Mouse (Mus musculus) heart, embryonic 12.5 days (tissue): ENCODE results near the gene Borcs6. TPM values are rescaled to one million over a fixed set of nuclear protein-coding genes. Genes with fewer than 3 reads are reported as not detected.

Experiments used
- ATAC-seq: fragments of 200-750 bp; cut with Nextera tagmentation; 2 replicates; pipeline ENCODE4 v1.8.0; 2017; ENCODE audit warnings: moderate TSS enrichment, moderate library complexity; ENCODE audit not compliant: insufficient number of reproducible peaks, low FRiP score
- H3K27ac ChIP-seq: fragments of 300-500 bp; sonication (generic); 2 replicates; pipeline ENCODE4 v1.5.1; 2016; ENCODE audit warnings: mild to moderate bottlenecking, moderate library complexity; ENCODE audit not compliant: poor library complexity, severe bottlenecking
- H3K27me3 ChIP-seq: fragments of 300-500 bp; sonication (generic); replicated peaks from 2 replicates; pipeline ENCODE4 v1.6.1; 2016; ENCODE audit warnings: mild to moderate bottlenecking, moderate library complexity
- H3K36me3 ChIP-seq: fragments of 300-500 bp; sonication (generic); 2 replicates; pipeline ENCODE4 v1.6.1; 2016; ENCODE audit warnings: mild to moderate bottlenecking, moderate library complexity
- H3K4me1 ChIP-seq: fragments of 300-500 bp; sonication (generic); replicated peaks from 2 replicates; pipeline ENCODE4 v1.6.1; 2016; ENCODE audit warnings: mild to moderate bottlenecking
- H3K4me2 ChIP-seq: fragments of 300-500 bp; sonication (generic); 2 replicates; pipeline ENCODE4 v1.6.1; 2016; ENCODE audit warnings: mild to moderate bottlenecking, moderate library complexity
- H3K4me3 ChIP-seq: fragments of 300-500 bp; sonication (generic); 2 replicates; pipeline ENCODE4 v1.5.1; 2016; ENCODE audit warnings: mild to moderate bottlenecking
- H3K9ac ChIP-seq: fragments of 300-500 bp; sonication (generic); 2 replicates; pipeline ENCODE4 v1.6.1; 2016; ENCODE audit warnings: mild to moderate bottlenecking, moderate library complexity
- H3K9me3 ChIP-seq: fragments of 300-500 bp; sonication (generic); replicated peaks from 2 replicates; pipeline ENCODE4 v1.6.1; 2016; ENCODE audit warnings: mild to moderate bottlenecking, moderate library complexity
- WGBS: fragments of 180-500 bp; shearing (Covaris S2); methylation state at CpG from one replicate; pipeline ENCODE4 v1.1.7; 2016; 5-methylcytosine and 5-hydroxymethylcytosine counted together
- polyA plus RNA-seq: library from polyadenylated mRNA; unstranded; fragments of >200 nt; fragmentation: Nextera tagmentation; extraction: Ambion mirVana; gene quantifications from 2 replicates; pipeline ENCODE4 v1.2.1, GENCODE M21; 2016

Borcs6 gene
- polyA plus RNA-seq, 1 experiment from 2014 or later = 10.7 TPM

GRCm38 (mm10) chr11:69062761-69063224, 3.3 kb downstream of the Borcs6 start:
- H3K4me2 ChIP-seq = peak overlapping the region; percentile 77
- H3K36me3 ChIP-seq = no peaks in the 10 kb centered on the region
- H3K27me3 ChIP-seq = no peaks in the 10 kb centered on the region
- no peaks in the 10 kb centered on the region for H3K9me3 ChIP-seq
- peak; percentile 62 for ATAC-seq
- under 1% methylated on average over 19 of the region's 19 CpGs for WGBS
- peaks cover 41% of the 10 kb centered on the region for H3K4me1 ChIP-seq
- H3K9ac ChIP-seq = no peak overlapping the region; the same call in 1 of the 2 replicates
- H3K27ac ChIP-seq = peak overlapping the region; percentile 74
- H3K4me3 ChIP-seq = peak overlapping the region; percentile 70

GRCm38 (mm10) chr11:69063413-69064201, 4.1 kb downstream of the Borcs6 start:
- peak overlapping the region; percentile 86 for H3K27ac ChIP-seq
- no peaks in the 10 kb centered on the region for H3K36me3 ChIP-seq
- no peaks in the 10 kb centered on the region for H3K27me3 ChIP-seq
- peaks cover 38% of the 10 kb centered on the region for H3K4me1 ChIP-seq
- WGBS = under 1% methylated on average over 31 of the region's 31 CpGs
- peak overlapping the region; percentile 70 for H3K4me3 ChIP-seq
- H3K9ac ChIP-seq = peak overlapping the region; percentile 75
- no peaks in the 10 kb centered on the region for H3K9me3 ChIP-seq
- peak; percentile 56; the same call in 1 of the 2 replicates for ATAC-seq
- peak overlapping the region; percentile 77 for H3K4me2 ChIP-seq

GRCm38 (mm10) chr11:69064259-69065133, 5.0 kb downstream of the Borcs6 start:
- peak overlapping the region; percentile 75 for H3K9ac ChIP-seq
- H3K4me1 ChIP-seq = peaks cover 38% of the 10 kb centered on the region
- peak overlapping the region; percentile 77 for H3K4me2 ChIP-seq
- WGBS = 57% methylated on average over 9 of the region's 9 CpGs
- no peaks in the 10 kb centered on the region for H3K27me3 ChIP-seq
- H3K4me3 ChIP-seq = peak overlapping the region; percentile 70
- H3K9me3 ChIP-seq = no peaks in the 10 kb centered on the region
- ATAC-seq = no peak
- H3K27ac ChIP-seq = peak overlapping the region; percentile 86
- no peaks in the 10 kb centered on the region for H3K36me3 ChIP-seq

GRCm38 (mm10) chr11:69065394-69065925, 5.9 kb downstream of the Borcs6 start:
- Histone ChIP-seq H3K4me2 (0 out of 2 replicates have a peak overlapping the region, but pooled peaks have one; percentile 93), H3K9ac (no peak overlapping the region), H3K27me3 (no peaks in the 10 kb centered on the region), H3K4me3 (no peak overlapping the region), H3K4me1 (peaks cover 41% of the 10 kb centered on the region), H3K27ac (no peak overlapping the region), H3K9me3 (no peaks in the 10 kb centered on the region), H3K36me3 (no peaks in the 10 kb centered on the region)
- WGBS = 63% methylated on average over 3 of the region's 3 CpGs
- ATAC-seq = no peak

GRCm38 (mm10) chr11:69066163-69066861, 6.8 kb downstream of the Borcs6 start:
- 2% methylated on average over 29 of the region's 29 CpGs for WGBS
- H3K27ac ChIP-seq = no peak overlapping the region

GRCm38 (mm10) chr11:69066956-69067355, 7.4 kb downstream of the Borcs6 start:
- no peaks in the 10 kb centered on the region for H3K9me3 ChIP-seq
- H3K4me2 ChIP-seq = peak overlapping the region; percentile 93
- 6% methylated on average over 8 of the region's 8 CpGs for WGBS
- H3K36me3 ChIP-seq = no peaks in the 10 kb centered on the region
- no peak for ATAC-seq
- H3K4me1 ChIP-seq = peaks cover 36% of the 10 kb centered on the region
- H3K9ac ChIP-seq = peak overlapping the region; percentile 68
- peak overlapping the region; percentile 84 for H3K27ac ChIP-seq
- peak overlapping the region; percentile 50 for H3K4me3 ChIP-seq
- no peaks in the 10 kb centered on the region for H3K27me3 ChIP-seq

More at GRCm38 (mm10) chr11:69066163-69066861, 6.8 kb downstream of the Borcs6 start:
- H3K9me3 ChIP-seq = no peaks in the 10 kb centered on the region
- H3K4me3 ChIP-seq = peak overlapping the region; percentile 50
- peaks cover 36% of the 10 kb centered on the region for H3K4me1 ChIP-seq
- peak overlapping the region; percentile 93 for H3K4me2 ChIP-seq
- H3K36me3 ChIP-seq = no peaks in the 10 kb centered on the region
- no peaks in the 10 kb centered on the region for H3K27me3 ChIP-seq
- H3K9ac ChIP-seq = peak overlapping the region; percentile 68
- ATAC-seq = no peak

- H3K4me3 ChIP-seq = no peak overlapping the region
- H3K27ac ChIP-seq = peak overlapping the region; percentile 84
- whole genome bisulfite sequencing = 13% methylated on average over 6 of the region's 6 CpGs
- H3K4me1 ChIP-seq = peaks cover 41% of the 10 kb centered on the region
- no peak for ATAC-seq
- H3K36me3 ChIP-seq = no peaks in the 10 kb centered on the region
- H3K9ac ChIP-seq = 0 out of 2 replicates have a peak overlapping the region, but pooled peaks have one; percentile 7
- H3K27me3 ChIP-seq = no peaks in the 10 kb centered on the region
- no peaks in the 10 kb centered on the region for H3K9me3 ChIP-seq
- peak overlapping the region; percentile 38; the same call in 1 of the 2 replicates for H3K4me2 ChIP-seq
Measured at GRCm38 (mm10) chr11:69067601-69068000, 8.1 kb downstream of the Borcs6 start.

- Histone ChIP-seq H3K27ac (peak overlapping the region; percentile 91), H3K9ac (peak overlapping the region; percentile 78), H3K36me3 (no peaks in the 10 kb centered on the region), H3K4me2 (peak overlapping the region; percentile 76), H3K9me3 (no peaks in the 10 kb centered on the region), H3K4me1 (peaks cover 36% of the 10 kb centered on the region), H3K4me3 (peak overlapping the region; percentile 65), H3K27me3 (no peaks in the 10 kb centered on the region)
- no peak for ATAC-seq
- WGBS = 1% methylated on average over 13 of the region's 13 CpGs
Measured at GRCm38 (mm10) chr11:69070093-69070492, 10.6 kb downstream of the Borcs6 start.

GRCm38 (mm10) chr11:69070590-69071222, 11.2 kb downstream of the Borcs6 start, which contains the start of gene Tmem107:
Tmem107 (plus strand) TSS chr11:69070806.
- H3K27me3 ChIP-seq = no peaks in the 10 kb centered on the region
- H3K9ac ChIP-seq = peak within 1 kb of the TSS; percentile 78
- peak within 1 kb of the TSS; percentile 76 for H3K4me2 ChIP-seq
- 0% methylated on average over 47 of the region's 47 CpGs for WGBS
- peak; percentile 89 for ATAC-seq
- H3K27ac ChIP-seq = peak within 1 kb of the TSS; percentile 91
- no peaks in the 10 kb centered on the region for H3K9me3 ChIP-seq
- H3K4me1 ChIP-seq = peaks cover 36% of the 10 kb centered on the region
- peak within 1 kb of the TSS; percentile 65 for H3K4me3 ChIP-seq
- no peaks in the 10 kb centered on the region for H3K36me3 ChIP-seq

GRCm38 (mm10) chr11:69071262-69071661, 11.7 kb downstream of the Borcs6 start:
- H3K4me1 ChIP-seq = peaks cover 32% of the 10 kb centered on the region
- 29% methylated on average over 9 of the region's 9 CpGs for WGBS

More at GRCm38 (mm10) chr11:69071262-69071661, 11.7 kb downstream of the Borcs6 start:
- H3K4me3 ChIP-seq = peak overlapping the region; percentile 65
- H3K4me2 ChIP-seq = peak overlapping the region; percentile 76
- H3K27me3 ChIP-seq = no peaks in the 10 kb centered on the region
- peak overlapping the region; percentile 91 for H3K27ac ChIP-seq
- peak overlapping the region; percentile 78 for H3K9ac ChIP-seq
- H3K9me3 ChIP-seq = no peaks in the 10 kb centered on the region
- ATAC-seq = no peak
- no peaks in the 10 kb centered on the region for H3K36me3 ChIP-seq
